Mouse (Mus musculus) kidney, adult 2 months (tissue): Measurements from ENCODE around the gene Hoxa11. TPM values are rescaled to one million over a fixed set of nuclear protein-coding genes. Genes with fewer than 3 reads are reported as not detected.

Experiments used
- DNase-seq: peaks from one replicate; pipeline ENCODE4 v3.0.0; 2021
- H3K27ac ChIP-seq: fragments of 200-500 bp; 2 replicates; pipeline ENCODE4 v1.5.1; 2012; ENCODE audit warnings: low read depth, low read length, control low read depth, inconsistent platforms; ENCODE audit not compliant: insufficient read depth
- H3K27me3 ChIP-seq: fragments of 200-500 bp; replicated peaks from 2 replicates; pipeline ENCODE4 v1.6.1; 2012; ENCODE audit warnings: mild to moderate bottlenecking, moderate library complexity, low read length, inconsistent platforms; ENCODE audit not compliant: control insufficient read depth, insufficient read depth
- H3K36me3 ChIP-seq: fragments of 200-500 bp; 2 replicates; pipeline ENCODE4 v1.6.1; 2012; ENCODE audit warnings: mild to moderate bottlenecking, moderate library complexity, low read length, inconsistent platforms; ENCODE audit not compliant: control insufficient read depth, insufficient read depth
- H3K4me1 ChIP-seq: fragments of 200-500 bp; 2 replicates; pipeline ENCODE4 v1.6.1; 2011; ENCODE audit warnings: low read length; ENCODE audit not compliant: control insufficient read depth, insufficient read depth
- H3K4me3 ChIP-seq: fragments of 200-500 bp; 2 replicates; pipeline ENCODE4 v1.5.1; 2011; ENCODE audit warnings: mild to moderate bottlenecking, low read depth, low read length, control low read depth; ENCODE audit not compliant: insufficient read depth
- CTCF ChIP-seq: fragments of 200-500 bp; conservative IDR thresholded peaks from 2 replicates; pipeline ENCODE4 v1.5.1; 2011; ENCODE audit warnings: low read depth, mild to moderate bottlenecking, control low read depth, low read length, moderate library complexity, mixed read lengths; ENCODE audit not compliant: insufficient read depth, insufficient read length
- POLR2A ChIP-seq: fragments of 200-500 bp; IDR thresholded peaks from one replicate; pipeline ENCODE4 v1.6.1; 2011; ENCODE audit warnings: low read depth, low read length, control low read depth
- WGBS: fragments of 180-500 bp; shearing (Covaris S2); methylation state at CpG from one replicate; pipeline ENCODE4 v1.1.7; 2018; 5-methylcytosine and 5-hydroxymethylcytosine counted together
- polyA plus RNA-seq: library from polyadenylated mRNA; depleted of rRNA; stranded (reverse); fragments of >200 nt; gene quantifications from 2 replicates; pipeline ENCODE4 v1.2.3, GENCODE M21; 2012

Gene Hoxa11
- polyA plus RNA-seq, 1 experiment = 3.7 TPM

DNA sequence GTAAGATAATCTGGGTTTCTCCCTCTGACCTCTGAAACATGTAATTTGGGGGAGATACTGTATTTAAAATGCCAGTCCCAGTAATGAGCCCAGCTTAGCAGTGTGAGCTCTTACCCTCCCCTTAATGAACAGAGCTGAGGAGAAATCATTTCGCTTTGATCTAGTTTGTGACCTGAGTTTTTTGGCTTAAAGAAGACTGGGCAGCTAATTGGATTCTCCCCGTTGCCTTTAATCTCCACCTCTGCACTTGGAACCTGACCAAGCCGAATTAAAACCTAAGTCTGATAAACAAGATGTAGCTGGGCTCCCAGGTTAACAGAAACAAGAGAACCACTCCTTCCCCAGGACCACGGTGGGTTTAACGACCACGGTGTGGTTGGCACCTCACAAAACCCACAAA lies 30.8 kb upstream of the Hoxa11 start:
- Histone ChIP-seq H3K4me3 (no peak overlapping the region), H3K27me3 (no peaks in the 10 kb centered on the region), H3K36me3 (no peaks in the 10 kb centered on the region), H3K4me1 (no peaks in the 10 kb centered on the region), H3K27ac (no peak overlapping the region)
- WGBS = 14% methylated on average over 6 of the region's 6 CpGs
- TF ChIP-seq CTCF (no peak), POLR2A (no peak)
- DNase-seq = no peak

DNA sequence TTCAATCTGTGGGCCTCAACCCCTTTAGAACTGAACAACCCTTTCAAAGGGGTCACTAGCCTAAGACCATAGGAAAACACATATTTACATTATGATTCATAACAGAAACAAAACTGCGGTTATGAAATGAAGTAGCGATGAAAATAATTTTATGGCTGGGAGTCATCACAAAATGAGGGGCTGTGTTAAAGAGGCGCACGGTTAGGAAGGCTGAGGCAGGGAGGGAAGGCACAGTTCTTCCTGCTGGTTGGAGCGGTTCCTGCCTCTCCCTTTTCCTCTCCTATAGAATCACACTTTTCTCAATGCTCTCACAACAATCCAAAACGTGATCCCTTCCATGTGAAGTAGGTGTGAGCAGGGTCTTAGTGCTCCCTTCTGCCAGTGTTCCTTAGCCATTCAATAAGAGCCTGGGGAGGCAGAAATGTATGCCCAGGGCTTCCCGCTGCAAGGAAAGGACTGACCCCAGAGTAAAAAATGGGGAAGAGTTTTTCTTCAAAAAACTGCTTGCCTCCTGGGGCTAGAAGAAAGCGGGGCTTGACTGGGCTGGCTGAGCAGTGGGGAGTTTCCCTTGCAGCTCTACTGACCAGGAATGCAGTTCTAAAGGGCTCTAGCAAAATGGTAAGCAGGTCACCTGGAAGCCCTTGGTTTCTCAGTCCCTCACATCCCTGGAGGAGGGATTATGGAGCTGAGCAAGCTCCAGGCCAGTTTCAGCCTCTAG lies 30.1 kb upstream of the Hoxa11 start:
- TF ChIP-seq CTCF = no peak
- TF ChIP-seq POLR2A = no peak
- Histone ChIP-seq H3K36me3 (no peaks in the 10 kb centered on the region), H3K4me1 (no peaks in the 10 kb centered on the region), H3K4me3 (no peak overlapping the region), H3K27ac (no peak overlapping the region), H3K27me3 (no peaks in the 10 kb centered on the region)
- 27% methylated on average over 8 of the region's 8 CpGs for WGBS
- DNase-seq = no peak

DNA sequence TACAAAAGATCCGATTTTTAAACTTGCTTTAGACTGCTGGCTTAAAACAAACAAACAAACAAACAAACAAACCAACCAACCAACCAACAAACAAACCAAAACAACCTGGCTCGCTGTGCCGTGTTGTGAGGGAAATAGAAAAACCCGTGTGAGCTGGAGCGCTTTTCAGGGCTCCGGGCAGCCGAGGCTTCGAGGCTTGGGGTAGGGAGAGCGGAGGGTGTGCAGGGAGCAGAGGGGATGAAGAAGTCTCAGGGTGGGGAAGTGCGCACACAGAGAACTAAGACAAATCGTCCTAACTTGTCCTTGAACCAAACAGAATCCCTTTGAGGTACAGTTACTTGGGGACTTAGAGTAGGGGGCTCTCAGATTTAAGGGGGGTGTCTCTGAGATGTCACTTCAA lies 29.0 kb upstream of the Hoxa11 start:
- Histone ChIP-seq H3K27me3 (no peaks in the 10 kb centered on the region), H3K27ac (no peak overlapping the region), H3K4me1 (no peaks in the 10 kb centered on the region), H3K36me3 (no peaks in the 10 kb centered on the region), H3K4me3 (no peak overlapping the region)
- WGBS = 22% methylated on average over 11 of the region's 11 CpGs
- no peak for DNase-seq
- TF ChIP-seq CTCF (no peak), POLR2A (no peak)

DNA sequence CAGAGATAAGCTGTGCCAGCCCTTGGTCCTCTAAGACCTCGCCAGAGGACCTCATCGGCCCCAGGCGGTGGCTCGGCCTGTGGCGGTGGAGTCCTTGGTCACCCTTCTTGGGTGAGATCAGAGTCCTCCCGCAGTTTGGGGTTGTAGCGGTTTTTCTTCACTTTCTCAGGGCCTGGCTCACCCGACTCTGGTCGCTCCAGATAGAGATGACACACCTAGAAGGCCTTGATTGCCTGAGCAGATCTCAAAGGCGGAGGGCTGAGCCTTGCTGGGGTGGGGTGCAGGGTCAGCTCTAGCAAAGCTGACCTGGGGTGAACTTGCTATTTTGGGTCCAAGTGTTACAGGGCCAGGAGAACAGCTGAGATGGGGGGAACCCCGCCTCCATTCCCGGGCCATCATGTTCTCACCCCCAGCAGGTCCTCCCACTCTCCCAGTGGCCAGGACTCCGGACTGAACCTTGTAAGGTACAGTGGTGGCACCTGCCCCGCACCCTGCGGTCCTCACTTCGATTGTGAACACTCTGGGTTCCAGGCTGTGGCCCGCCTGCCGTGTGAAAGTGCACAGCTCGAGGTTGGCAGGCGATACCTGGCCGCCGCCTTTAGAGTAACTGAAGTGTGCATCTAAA lies 28.2 kb upstream of the Hoxa11 start:
- 24% methylated on average over 22 of the region's 22 CpGs for WGBS
- Histone ChIP-seq H3K36me3 (no peaks in the 10 kb centered on the region), H3K27ac (no peak overlapping the region), H3K4me3 (no peak overlapping the region), H3K4me1 (no peaks in the 10 kb centered on the region), H3K27me3 (0 out of 2 replicates have a peak, but pooled peaks cover 4% of the 10 kb centered on the region)
- DNase-seq = no peak
- TF ChIP-seq POLR2A (no peak), CTCF (no peak)

DNA sequence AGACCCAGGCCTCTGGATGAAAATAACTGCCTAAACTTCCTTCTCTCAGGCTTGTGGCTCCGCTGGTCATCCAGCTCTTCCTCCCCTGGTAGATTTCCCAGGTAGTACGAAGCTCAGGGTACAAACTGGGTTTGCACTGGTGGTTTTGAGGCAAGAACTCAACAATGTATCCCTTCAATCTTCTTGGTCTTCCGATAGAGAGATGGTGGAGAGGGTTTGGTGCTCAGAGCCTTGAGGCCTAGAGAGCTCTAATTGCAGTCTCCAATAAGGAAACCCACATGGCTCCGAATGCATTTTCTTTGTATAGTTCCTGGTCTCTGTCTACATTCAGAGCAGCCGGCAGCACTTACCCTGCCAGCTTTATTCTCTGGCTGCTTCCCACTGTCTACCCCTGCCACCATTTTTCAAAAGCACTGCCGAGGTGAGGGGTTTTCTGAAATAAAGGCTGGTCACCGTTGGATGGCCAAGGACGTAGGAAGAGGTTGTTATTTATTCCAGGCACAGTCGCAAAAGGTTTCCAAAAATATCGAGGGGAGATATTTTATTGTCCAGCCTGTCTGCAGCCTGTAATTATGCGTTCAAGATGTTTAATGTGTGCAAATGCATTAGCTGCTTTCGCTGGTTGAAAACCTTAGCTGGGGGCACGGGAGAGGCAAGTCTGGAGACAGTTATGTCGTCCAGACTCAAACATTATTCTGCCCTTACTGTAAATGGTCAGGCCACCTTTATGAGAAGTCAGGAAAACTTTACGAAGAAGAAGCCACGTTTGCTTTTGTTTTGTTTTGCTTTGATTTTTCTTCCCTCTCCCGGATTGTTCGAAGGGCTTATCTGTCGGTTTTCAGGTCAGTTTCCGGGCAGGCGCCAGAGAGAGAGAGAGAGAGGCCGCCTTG lies 27.4 kb upstream of the Hoxa11 start:
- Histone ChIP-seq H3K27me3 (peaks cover 5% of the 10 kb centered on the region; the same call in 1 of the 2 replicates), H3K4me3 (no peak overlapping the region), H3K36me3 (no peaks in the 10 kb centered on the region), H3K4me1 (no peaks in the 10 kb centered on the region), H3K27ac (no peak overlapping the region)
- 50% methylated on average over 22 of the region's 22 CpGs for WGBS
- DNase-seq = no peak
- TF ChIP-seq CTCF (no peak), POLR2A (no peak)

DNA sequence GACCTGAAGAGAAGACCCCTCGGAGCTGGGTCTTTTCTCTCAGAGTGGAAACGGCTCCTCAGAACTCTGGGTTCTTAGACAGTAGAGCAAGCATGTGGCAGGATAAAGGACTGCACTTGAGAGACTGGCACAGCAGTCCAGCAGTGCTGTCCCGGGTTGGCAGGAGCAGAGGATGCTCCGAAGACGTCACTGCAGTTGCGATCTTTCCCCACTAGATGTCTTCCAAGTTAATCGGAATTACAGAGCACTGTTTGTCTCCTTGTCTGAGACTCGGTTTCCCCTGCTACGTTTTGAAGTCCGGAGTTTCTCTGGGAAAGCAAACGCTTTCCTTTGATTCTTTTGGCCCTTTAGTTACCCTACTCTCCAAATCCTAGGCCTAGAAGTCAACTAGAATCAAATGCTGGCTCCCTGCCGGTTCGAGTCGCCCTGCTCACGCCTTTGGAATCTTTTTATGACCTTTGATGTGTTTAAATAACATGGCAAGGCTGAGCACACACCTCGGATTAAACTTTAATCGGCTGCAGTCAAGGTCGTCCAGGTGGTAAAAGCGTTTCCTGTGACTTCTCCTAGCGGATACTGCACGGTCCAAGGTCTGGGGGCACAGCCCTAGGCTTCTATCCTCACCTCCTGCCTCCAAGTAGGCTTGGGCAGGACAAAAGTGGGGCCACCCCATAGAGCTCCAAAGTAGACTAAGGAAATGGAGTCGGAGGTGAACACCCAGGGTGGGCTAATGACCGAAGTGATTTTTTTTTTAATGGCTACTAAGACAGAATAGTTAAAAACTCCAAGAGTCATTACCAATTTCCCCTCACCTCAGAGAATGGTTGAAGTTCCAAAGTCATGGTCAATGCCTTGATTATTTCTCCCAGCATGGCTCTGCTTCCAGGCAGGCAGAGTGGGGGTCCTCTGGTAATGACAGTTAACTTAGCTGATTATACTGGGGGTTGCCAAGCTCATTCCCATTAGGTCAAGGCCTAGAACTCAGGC lies 25.2 kb upstream of the Hoxa11 start:
- peak; percentile 79 for DNase-seq
- H3K4me3 ChIP-seq = no peak overlapping the region
- no peaks in the 10 kb centered on the region for H3K4me1 ChIP-seq
- no peaks in the 10 kb centered on the region for H3K36me3 ChIP-seq
- no peak overlapping the region for H3K27ac ChIP-seq
- 13% methylated on average over 23 of the region's 23 CpGs for WGBS
- TF ChIP-seq CTCF (peak; percentile 68), POLR2A (no peak)
- H3K27me3 ChIP-seq = peaks cover 9% of the 10 kb centered on the region; the same call in 1 of the 2 replicates
